Mouse (Mus musculus) forebrain, embryonic 10.5 days (tissue): ENCODE data around the gene Rab9. TPM values are rescaled to one million over a fixed set of nuclear protein-coding genes. Genes with fewer than 3 reads are reported as not detected.
A peak's percentile ranks its signal among the peaks of the same experiment; 100 is the strongest.
"Not testable (repeated sequence)": the region's sequence is repeated elsewhere in the genome, so short reads cannot be mapped to it uniquely, and the experiment has no call there.

Experiments used
- DNase-seq: peaks from one replicate; pipeline ENCODE4 v3.0.0-alpha.2; 2017; ENCODE audit warnings: low spot score; ENCODE audit errors: extremely low spot score
- H3K27ac ChIP-seq: fragments of 300-500 bp; sonication (generic); 2 replicates; pipeline ENCODE4 v1.5.1; 2016; ENCODE audit warnings: mild to moderate bottlenecking
- H3K27me3 ChIP-seq: fragments of 300-500 bp; sonication (generic); 2 replicates; pipeline ENCODE4 v1.6.1; 2016; ENCODE audit warnings: mild to moderate bottlenecking; ENCODE audit not compliant: poor library complexity, severe bottlenecking
- H3K36me3 ChIP-seq: fragments of 300-500 bp; sonication (generic); replicated peaks from 2 replicates; pipeline ENCODE4 v1.6.1; 2016; ENCODE audit warnings: mild to moderate bottlenecking, moderate library complexity
- H3K4me1 ChIP-seq: fragments of 300-500 bp; sonication (generic); 2 replicates; pipeline ENCODE4 v1.6.1; 2016
- H3K4me3 ChIP-seq: fragments of 300-500 bp; sonication (generic); 2 replicates; pipeline ENCODE4 v1.5.1; 2016; ENCODE audit warnings: mild to moderate bottlenecking, moderate library complexity
- H3K9me3 ChIP-seq: fragments of 300-500 bp; sonication (generic); 2 replicates; pipeline ENCODE4 v1.6.1; 2016; ENCODE audit warnings: mild to moderate bottlenecking, moderate library complexity
- WGBS: fragments of 180-500 bp; shearing (Covaris S2); methylation state at CpG from one replicate; pipeline ENCODE4 v1.1.7; 2016; 5-methylcytosine and 5-hydroxymethylcytosine counted together
- polyA plus RNA-seq: library from polyadenylated mRNA; unstranded; fragments of >200 nt; fragmentation: Nextera tagmentation; extraction: Ambion mirVana; gene quantifications from 2 replicates; pipeline ENCODE4 v1.2.1, GENCODE M21; 2016

Rab9 gene
- polyA plus RNA-seq, result 41.1 and 44.3 TPM in 2 replicates

GRCm38 (mm10) chrX:166479365-166479983 lies at the start of gene Rab9:
Gene Rab9 (minus strand): TSS chrX:166479867.
- peak; percentile 90 for DNase-seq
- Histone ChIP-seq H3K27ac (peak within 1 kb of the TSS; percentile 92), H3K36me3 (peaks cover 18% of the 10 kb centered on the region; the same call in 1 of the 2 replicates), H3K9me3 (no peaks in the 10 kb centered on the region), H3K4me3 (peak within 1 kb of the TSS; percentile 67), H3K27me3 (peaks cover 70% of the 10 kb centered on the region), H3K4me1 (0 out of 2 replicates have a peak, but pooled peaks cover 4% of the 10 kb centered on the region)
- 17% methylated on average over 40 of the region's 41 CpGs for WGBS

GRCm38 (mm10) chrX:166528126-166528525 lies 48.5 kb upstream of the Rab9 start:
- no peak overlapping the region for H3K27ac ChIP-seq
- no peaks in the 10 kb centered on the region for H3K4me1 ChIP-seq
- no peaks in the 10 kb centered on the region for H3K36me3 ChIP-seq
- no peak for DNase-seq
- no peak overlapping the region for H3K4me3 ChIP-seq
- WGBS, result 84% methylated on average over 3 of the region's 3 CpGs
- H3K9me3 ChIP-seq, result no peaks in the 10 kb centered on the region
- H3K27me3 ChIP-seq, result peaks cover 89% of the 10 kb centered on the region

- H3K27me3 ChIP-seq, result peaks cover 86% of the 10 kb centered on the region
- no peaks in the 10 kb centered on the region for H3K36me3 ChIP-seq
- H3K4me1 ChIP-seq, result no peaks in the 10 kb centered on the region
- 94% methylated on average over 2 of the region's 2 CpGs for WGBS
- H3K27ac ChIP-seq, result no peak overlapping the region
- no peaks in the 10 kb centered on the region for H3K9me3 ChIP-seq
- no peak for DNase-seq
- H3K4me3 ChIP-seq, result no peak overlapping the region
These were observed 46.1 kb upstream of the Rab9 start for GRCm38 (mm10) chrX:166525637-166526315.

- Histone ChIP-seq H3K36me3 (no peaks in the 10 kb centered on the region), H3K9me3 (no peaks in the 10 kb centered on the region), H3K4me1 (no peaks in the 10 kb centered on the region), H3K4me3 (no peak overlapping the region), H3K27ac (no peak overlapping the region), H3K27me3 (peaks cover 88% of the 10 kb centered on the region)
- 85% methylated on average over 5 of the region's 5 CpGs for WGBS
- DNase-seq, result no peak
These were observed 41.1 kb upstream of the Rab9 start for GRCm38 (mm10) chrX:166520782-166521181.

GRCm38 (mm10) chrX:166518345-166518744 lies 38.7 kb upstream of the Rab9 start, which contains the start of gene Tceanc:
Gene Tceanc (minus strand): TSS chrX:166518567.
- Histone ChIP-seq H3K27me3 (peaks cover 87% of the 10 kb centered on the region), H3K4me3 (no peak within 1 kb of the TSS), H3K9me3 (no peaks in the 10 kb centered on the region), H3K4me1 (peaks cover 4% of the 10 kb centered on the region; the same call in 1 of the 2 replicates), H3K27ac (no peak within 1 kb of the TSS), H3K36me3 (no peaks in the 10 kb centered on the region)
- WGBS, result 86% methylated on average over 16 of the region's 16 CpGs
- DNase-seq, result no peak

- no peak overlapping the region for H3K4me3 ChIP-seq
- 97% methylated on average over 1 of the region's 1 CpGs for WGBS
- H3K4me1 ChIP-seq, result peaks cover 4% of the 10 kb centered on the region; the same call in 1 of the 2 replicates
- H3K36me3 ChIP-seq, result no peaks in the 10 kb centered on the region
- no peaks in the 10 kb centered on the region for H3K9me3 ChIP-seq
- no peak overlapping the region for H3K27ac ChIP-seq
- DNase-seq, result no peak
- H3K27me3 ChIP-seq, result peaks cover 91% of the 10 kb centered on the region
These were observed 37.0 kb upstream of the Rab9 start for GRCm38 (mm10) chrX:166516631-166517030.

- 94% methylated on average over 3 of the region's 3 CpGs for WGBS
These were observed 36.3 kb upstream of the Rab9 start for GRCm38 (mm10) chrX:166515923-166516322.

GRCm38 (mm10) chrX:166514035-166514434 lies 34.4 kb upstream of the Rab9 start:
- not testable (repeated sequence) for DNase-seq, H3K36me3 ChIP-seq, H3K4me1 ChIP-seq, H3K9me3 ChIP-seq, H3K27ac ChIP-seq, H3K4me3 ChIP-seq
- peaks cover 82% of the 10 kb centered on the region for H3K27me3 ChIP-seq
- whole genome bisulfite sequencing, result 25% methylated on average over 12 of the region's 12 CpGs

More at GRCm38 (mm10) chrX:166515923-166516322, 36.3 kb upstream of the Rab9 start:
- Histone ChIP-seq H3K4me1 (peaks cover 4% of the 10 kb centered on the region; the same call in 1 of the 2 replicates), H3K27me3 (peaks cover 90% of the 10 kb centered on the region), H3K27ac (no peak overlapping the region), H3K9me3 (no peaks in the 10 kb centered on the region), H3K36me3 (no peaks in the 10 kb centered on the region), H3K4me3 (no peak overlapping the region)
- no peak for DNase-seq

- Histone ChIP-seq H3K4me1 (peaks cover 12% of the 10 kb centered on the region), H3K27ac (no peak overlapping the region), H3K9me3 (no peaks in the 10 kb centered on the region), H3K27me3 (peaks cover 82% of the 10 kb centered on the region), H3K4me3 (no peak overlapping the region), H3K36me3 (no peaks in the 10 kb centered on the region)
- no peak for DNase-seq
- 92% methylated on average over 4 of the region's 4 CpGs for WGBS
These were observed 32.4 kb upstream of the Rab9 start for GRCm38 (mm10) chrX:166512071-166512470.

- peaks cover 73% of the 10 kb centered on the region for H3K27me3 ChIP-seq
- peak overlapping the region; percentile 97; the same call in 1 of the 2 replicates for H3K27ac ChIP-seq
- H3K4me1 ChIP-seq, result peaks cover 12% of the 10 kb centered on the region
- no peak for DNase-seq
- H3K4me3 ChIP-seq, result no peak overlapping the region
- H3K36me3 ChIP-seq, result no peaks in the 10 kb centered on the region
- no peaks in the 10 kb centered on the region for H3K9me3 ChIP-seq
These were observed 31.4 kb upstream of the Rab9 start for GRCm38 (mm10) chrX:166511107-166511506.

GRCm38 (mm10) chrX:166509761-166510738 lies 30.4 kb upstream of the Rab9 start:
- Histone ChIP-seq H3K9me3 (no peaks in the 10 kb centered on the region), H3K4me1 (peaks cover 12% of the 10 kb centered on the region), H3K27ac (peak overlapping the region; percentile 97), H3K4me3 (peak overlapping the region; percentile 63), H3K36me3 (0 out of 2 replicates have a peak, but pooled peaks cover 4% of the 10 kb centered on the region), H3K27me3 (peaks cover 72% of the 10 kb centered on the region)
- 19% methylated on average over 65 of the region's 65 CpGs for WGBS
- DNase-seq, result peak; percentile 87

GRCm38 (mm10) chrX:166504421-166504820 lies 24.8 kb upstream of the Rab9 start:
- Histone ChIP-seq H3K27ac (no peak overlapping the region), H3K27me3 (peaks cover 73% of the 10 kb centered on the region), H3K36me3 (peaks cover 17% of the 10 kb centered on the region), H3K9me3 (no peaks in the 10 kb centered on the region), H3K4me3 (no peak overlapping the region), H3K4me1 (peaks cover 7% of the 10 kb centered on the region)
- 64% methylated on average over 2 of the region's 2 CpGs for WGBS
- DNase-seq, result no peak
